Mouse (Mus musculus) testis, adult 2 months (tissue): ENCODE measurements around the gene Nae1. TPM values are rescaled to one million over a fixed set of nuclear protein-coding genes. Genes with fewer than 3 reads are reported as not detected.

Source experiments
- H3K27ac ChIP-seq: fragments of 200-500 bp; 2 replicates; pipeline ENCODE4 v1.5.1; 2012; ENCODE audit warnings: low read depth, low read length; ENCODE audit not compliant: control insufficient read depth, insufficient read depth
- H3K27me3 ChIP-seq: fragments of 200-500 bp; 2 replicates; pipeline ENCODE4 v1.6.1; 2012; ENCODE audit warnings: mild to moderate bottlenecking, low read length, moderate library complexity; ENCODE audit not compliant: control insufficient read depth, insufficient read depth
- H3K36me3 ChIP-seq: fragments of 200-500 bp; 2 replicates; pipeline ENCODE4 v1.6.1; 2012; ENCODE audit warnings: mild to moderate bottlenecking, low read length; ENCODE audit not compliant: control insufficient read depth, insufficient read depth
- H3K4me1 ChIP-seq: fragments of 200-500 bp; 2 replicates; pipeline ENCODE4 v1.6.1; 2012; ENCODE audit warnings: low read length; ENCODE audit not compliant: control insufficient read depth, insufficient read depth
- H3K4me3 ChIP-seq: fragments of 200-500 bp; 2 replicates; pipeline ENCODE4 v1.5.1; 2012; ENCODE audit warnings: low read depth, mild to moderate bottlenecking, low read length, moderate library complexity, mixed read lengths; ENCODE audit not compliant: control insufficient read depth
- CTCF ChIP-seq: fragments of 200-500 bp; IDR thresholded peaks from 2 replicates; pipeline ENCODE4 v1.5.1; 2012; ENCODE audit warnings: low read depth, mild to moderate bottlenecking, inconsistent platforms, low read length, moderate library complexity; ENCODE audit not compliant: control insufficient read depth, insufficient read depth, insufficient replicate concordance
- POLR2A ChIP-seq: fragments of 200-500 bp; IDR thresholded peaks from 2 replicates; pipeline ENCODE4 v1.6.1; 2012; ENCODE audit warnings: low read depth, mild to moderate bottlenecking, inconsistent platforms, low read length, moderate library complexity; ENCODE audit not compliant: control insufficient read depth
- polyA plus RNA-seq: library from polyadenylated mRNA; depleted of rRNA; stranded (reverse); fragments of >200 nt; gene quantifications from 2 replicates; pipeline ENCODE4 v1.2.3, GENCODE M21; 2012

Gene Nae1
- polyA plus RNA-seq, 1 experiment: 26.0 TPM

GRCm38 (mm10) chr8:104564633-104565456 lies 30.4 kb upstream of the Nae1 start:
- Histone ChIP-seq H3K4me1 (peaks cover 9% of the 10 kb centered on the region), H3K27ac (no peak overlapping the region), H3K36me3 (no peaks in the 10 kb centered on the region), H3K4me3 (no peak overlapping the region), H3K27me3 (no peaks in the 10 kb centered on the region)
- peak; percentile 75 for TF ChIP-seq CTCF
- TF ChIP-seq POLR2A: no peak

DNA sequence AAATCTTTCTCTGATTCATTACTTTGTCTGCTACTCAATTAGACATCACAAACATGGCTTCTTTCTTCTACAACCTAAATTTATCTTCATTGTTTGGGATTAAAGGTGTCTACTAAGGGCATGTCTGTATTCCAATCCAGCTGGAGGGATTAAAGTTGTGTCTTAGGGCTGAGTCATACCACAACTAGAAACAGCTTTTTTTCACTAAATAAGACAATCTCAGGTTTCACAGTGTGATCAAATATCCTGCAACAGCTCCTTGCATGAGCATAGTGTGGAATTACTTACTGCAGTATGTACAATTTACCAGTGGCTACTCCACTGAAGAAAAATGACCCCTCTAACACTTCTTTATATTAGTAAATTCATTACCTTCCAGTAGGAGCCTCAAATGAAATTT lies 26.3 kb upstream of the Nae1 start:
- Histone ChIP-seq H3K36me3 (no peaks in the 10 kb centered on the region), H3K4me1 (peaks cover 17% of the 10 kb centered on the region), H3K27me3 (no peaks in the 10 kb centered on the region), H3K27ac (no peak overlapping the region), H3K4me3 (no peak overlapping the region)
- no peak for TF ChIP-seq POLR2A
- no peak for TF ChIP-seq CTCF

GRCm38 (mm10) chr8:104557226-104557625 lies 22.8 kb upstream of the Nae1 start:
- H3K27ac ChIP-seq: no peak overlapping the region
- H3K36me3 ChIP-seq: no peaks in the 10 kb centered on the region
- H3K4me3 ChIP-seq: no peak overlapping the region
- no peaks in the 10 kb centered on the region for H3K27me3 ChIP-seq
- TF ChIP-seq POLR2A (no peak), CTCF (no peak)
- H3K4me1 ChIP-seq: peaks cover 9% of the 10 kb centered on the region

- no peaks in the 10 kb centered on the region for H3K36me3 ChIP-seq
- peaks cover 9% of the 10 kb centered on the region for H3K4me1 ChIP-seq
- no peak overlapping the region for H3K4me3 ChIP-seq
- no peak overlapping the region for H3K27ac ChIP-seq
- no peaks in the 10 kb centered on the region for H3K27me3 ChIP-seq
- TF ChIP-seq CTCF: no peak
- TF ChIP-seq POLR2A: no peak
These were observed 20.8 kb upstream of the Nae1 start for GRCm38 (mm10) chr8:104555191-104555590.

DNA sequence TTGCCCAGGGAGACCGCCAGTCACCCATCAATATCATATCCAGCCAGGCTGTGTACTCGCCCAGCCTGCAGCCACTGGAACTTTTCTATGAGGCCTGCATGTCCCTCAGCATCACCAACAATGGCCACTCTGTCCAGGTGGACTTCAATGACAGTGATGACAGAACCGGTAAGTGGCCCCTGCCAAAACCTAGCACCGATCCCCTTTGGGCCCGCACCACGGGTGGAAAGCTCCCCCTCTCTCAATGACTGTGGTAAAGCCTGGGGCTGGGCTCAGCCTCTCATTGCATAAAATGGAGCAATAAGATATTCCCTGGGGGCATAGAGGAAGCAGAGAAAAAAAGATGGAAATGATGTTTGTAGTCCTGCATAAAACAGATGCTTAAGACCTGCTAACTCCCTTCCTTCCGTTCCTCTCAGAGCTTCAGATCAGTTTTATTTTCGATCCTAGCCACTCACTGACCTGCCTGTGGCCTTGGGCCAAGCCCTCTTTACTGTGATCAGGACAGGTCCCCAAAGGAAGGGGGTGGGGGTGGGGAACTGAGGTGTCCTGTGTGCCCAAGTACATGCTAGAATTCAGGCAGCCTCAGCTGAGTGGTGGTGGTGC lies 9.1 kb upstream of the Nae1 start:
- H3K27me3 ChIP-seq: no peaks in the 10 kb centered on the region; the same call in 1 of the 2 replicates
- H3K36me3 ChIP-seq: no peaks in the 10 kb centered on the region
- no peak overlapping the region for H3K4me3 ChIP-seq
- TF ChIP-seq POLR2A (no peak), CTCF (no peak)
- peaks cover 11% of the 10 kb centered on the region for H3K4me1 ChIP-seq
- no peak overlapping the region for H3K27ac ChIP-seq

GRCm38 (mm10) chr8:104542160-104542559 lies 7.7 kb upstream of the Nae1 start:
- Histone ChIP-seq H3K36me3 (no peaks in the 10 kb centered on the region), H3K4me1 (peaks cover 11% of the 10 kb centered on the region), H3K27me3 (no peaks in the 10 kb centered on the region; the same call in 1 of the 2 replicates), H3K27ac (no peak overlapping the region), H3K4me3 (no peak overlapping the region)
- TF ChIP-seq CTCF (no peak), POLR2A (no peak)

GRCm38 (mm10) chr8:104541515-104541880 lies 7.1 kb upstream of the Nae1 start:
- no peaks in the 10 kb centered on the region; the same call in 1 of the 2 replicates for H3K27me3 ChIP-seq
- TF ChIP-seq CTCF (no peak), POLR2A (no peak)

More at GRCm38 (mm10) chr8:104541515-104541880, 7.1 kb upstream of the Nae1 start:
- Histone ChIP-seq H3K4me1 (peaks cover 11% of the 10 kb centered on the region), H3K27ac (no peak overlapping the region), H3K36me3 (no peaks in the 10 kb centered on the region), H3K4me3 (peak overlapping the region; percentile 69)
